Mouse (Mus musculus): ENCODE data around the gene Tmem170.

Tmem170 gene

DNA sequence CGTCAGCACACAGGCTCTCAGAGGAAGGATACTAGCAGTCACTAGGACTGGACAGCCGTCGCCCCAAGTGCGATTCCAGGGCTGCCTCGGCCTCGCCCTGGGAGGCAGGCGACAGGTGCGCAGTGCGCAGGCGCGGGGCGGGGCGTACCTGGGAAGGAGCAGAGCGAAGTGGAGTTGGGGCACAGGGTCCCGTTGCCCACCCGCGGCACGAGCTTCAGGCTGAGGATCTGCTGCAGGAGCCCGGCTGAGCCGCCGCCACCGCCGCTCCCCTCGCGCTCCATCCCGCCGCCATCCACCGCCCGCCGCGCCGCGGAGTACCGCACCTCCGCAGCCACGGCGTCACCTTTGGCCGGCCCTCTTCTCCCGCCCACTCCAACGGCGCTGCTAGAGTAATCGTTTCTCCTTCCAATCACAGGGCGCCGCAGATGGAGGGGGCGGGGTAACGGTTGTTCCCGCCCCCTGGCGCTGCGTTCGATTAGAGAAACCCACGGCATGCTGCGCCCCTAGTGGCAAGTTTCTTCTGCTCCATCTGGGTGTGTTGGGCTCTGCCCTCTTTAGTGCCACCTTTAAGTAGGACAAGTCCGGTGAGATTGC, at the start of gene Tmem170:
Gene Tmem170 (minus strand): TSS at position 396 of the 594 bp plus-strand sequence.
- DNase-seq = peak; percentile 99 to 100

DNA sequence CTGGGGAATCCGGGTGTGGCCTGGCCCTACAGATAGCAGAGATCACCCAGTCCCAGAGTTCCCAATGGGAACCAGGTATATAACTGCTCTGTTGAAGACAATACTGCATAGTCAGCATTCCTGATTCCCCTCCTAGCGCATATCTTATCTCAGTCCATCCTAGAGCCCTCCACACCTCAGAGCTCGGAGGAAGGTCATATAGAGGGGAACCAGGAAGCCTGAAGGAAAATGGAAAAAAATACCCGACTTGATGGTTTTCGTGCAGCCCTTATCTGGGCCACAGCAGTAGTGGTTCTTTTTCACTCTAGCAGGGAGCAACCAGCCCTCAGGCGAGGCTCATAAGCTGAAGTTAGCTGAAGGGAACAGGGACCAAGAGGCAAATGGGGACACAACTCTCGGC, 48.4 kb upstream of the Tmem170 start:
- no peak for DNase-seq

DNA sequence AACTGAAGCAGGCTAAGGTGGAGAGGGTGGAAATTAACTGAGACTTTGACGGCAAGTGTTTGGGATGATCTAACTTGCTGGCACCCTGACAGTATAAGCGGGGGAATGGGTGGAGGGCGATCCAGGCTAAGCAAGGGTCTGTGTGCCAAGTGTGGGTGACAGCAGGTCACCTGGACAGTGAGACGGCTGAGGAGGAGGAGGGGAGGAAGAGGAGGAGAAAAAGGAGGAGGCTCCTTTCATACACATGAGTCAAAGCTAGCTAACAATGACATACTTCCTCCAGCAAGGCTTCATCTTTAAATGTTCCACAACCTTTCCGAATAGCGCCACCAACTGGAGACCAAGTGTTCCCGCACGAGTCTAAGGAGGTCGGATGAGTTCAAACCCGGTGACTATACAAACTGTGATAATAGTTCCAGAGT, 46.8 kb upstream of the Tmem170 start:
- DNase-seq = peak; percentile 71 to 82

DNA sequence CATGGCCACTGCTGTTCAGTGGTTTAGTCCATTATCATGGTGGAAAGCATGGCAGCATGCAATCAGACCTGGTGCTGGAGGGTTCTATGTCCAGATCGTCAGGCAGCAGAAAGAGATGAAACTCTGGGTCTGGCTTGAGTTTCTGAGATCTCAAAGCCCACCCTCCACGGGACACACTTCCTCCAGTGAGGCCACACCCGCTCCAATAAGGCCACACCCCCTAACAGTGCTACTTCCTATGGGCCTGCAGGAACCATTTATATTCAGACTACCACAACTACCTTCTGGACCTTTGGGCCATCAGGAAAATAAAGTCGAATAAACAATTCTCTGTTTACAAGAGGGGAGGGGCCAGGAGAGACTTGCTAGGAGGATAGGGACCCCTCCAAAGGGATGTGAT, 44.4 kb upstream of the Tmem170 start:
- no peak for DNase-seq

DNA sequence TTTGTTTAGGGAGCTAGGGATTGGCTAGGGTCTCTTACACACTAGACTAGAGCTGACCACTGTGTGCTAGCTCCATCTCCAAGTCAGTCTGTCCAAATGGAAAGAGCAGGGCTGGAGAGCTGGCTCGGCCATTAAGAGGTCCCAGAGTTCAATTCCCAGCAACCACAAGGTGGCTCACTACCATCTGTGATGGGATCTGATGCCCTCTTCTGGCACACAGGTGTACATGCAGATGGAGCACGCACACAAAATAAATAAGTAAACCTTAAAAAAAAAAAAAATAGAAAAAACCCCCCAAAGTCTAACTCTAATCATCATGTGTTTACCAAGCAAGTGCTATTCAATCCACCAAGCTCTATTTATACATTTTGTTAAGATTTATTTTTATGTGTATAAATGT, 43.1 kb upstream of the Tmem170 start:
- DNase-seq = no peak

DNA sequence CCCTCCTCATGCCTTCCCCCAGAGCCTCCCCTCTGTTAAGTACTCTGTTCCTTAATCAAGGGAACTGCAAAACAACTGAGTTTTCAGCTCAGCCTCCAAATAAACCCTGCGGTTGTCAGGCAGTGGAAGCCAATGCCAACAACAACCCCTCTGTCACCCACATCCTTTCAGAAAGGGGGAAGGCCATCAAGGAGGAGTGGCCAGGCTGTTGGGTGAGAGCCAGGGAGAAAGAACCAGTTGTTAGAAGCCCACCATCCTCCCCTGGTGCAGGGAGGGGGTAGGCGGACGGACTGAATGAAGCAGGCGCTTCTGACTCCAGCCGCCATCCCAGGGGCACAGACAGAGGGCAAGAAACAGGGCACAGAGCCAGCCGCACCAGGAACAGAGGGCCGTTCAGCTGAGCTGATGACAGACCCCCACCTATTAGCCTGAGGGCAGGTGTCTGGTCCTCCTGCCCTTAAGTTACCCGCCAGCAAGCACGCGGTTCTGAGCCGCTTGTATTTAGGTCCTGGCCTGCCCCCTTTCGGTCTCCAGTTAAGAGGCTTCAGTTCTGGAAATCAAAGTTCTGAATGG, 36.4 kb upstream of the Tmem170 start:
- peak; percentile 16 to 22 for DNase-seq

DNA sequence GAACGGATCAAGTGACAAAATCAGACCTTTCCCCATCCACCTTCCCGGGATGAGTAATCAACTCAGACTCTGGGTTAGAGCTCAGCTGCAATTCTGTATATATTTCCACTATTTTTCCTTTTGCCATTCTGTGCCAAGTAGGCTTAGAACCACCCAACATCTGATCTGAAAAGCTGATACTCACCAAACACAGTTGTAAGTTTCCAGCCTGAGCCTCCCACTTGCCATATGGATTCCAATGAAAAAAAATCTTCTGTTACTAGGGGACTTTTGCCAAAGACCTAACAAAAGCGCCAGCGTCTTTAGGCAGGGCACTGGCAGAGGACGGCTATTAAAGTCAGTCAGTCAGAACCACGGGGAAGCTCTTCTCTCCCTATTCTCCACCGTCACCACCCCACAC, 35.0 kb upstream of the Tmem170 start:
- DNase-seq = no peak

DNA sequence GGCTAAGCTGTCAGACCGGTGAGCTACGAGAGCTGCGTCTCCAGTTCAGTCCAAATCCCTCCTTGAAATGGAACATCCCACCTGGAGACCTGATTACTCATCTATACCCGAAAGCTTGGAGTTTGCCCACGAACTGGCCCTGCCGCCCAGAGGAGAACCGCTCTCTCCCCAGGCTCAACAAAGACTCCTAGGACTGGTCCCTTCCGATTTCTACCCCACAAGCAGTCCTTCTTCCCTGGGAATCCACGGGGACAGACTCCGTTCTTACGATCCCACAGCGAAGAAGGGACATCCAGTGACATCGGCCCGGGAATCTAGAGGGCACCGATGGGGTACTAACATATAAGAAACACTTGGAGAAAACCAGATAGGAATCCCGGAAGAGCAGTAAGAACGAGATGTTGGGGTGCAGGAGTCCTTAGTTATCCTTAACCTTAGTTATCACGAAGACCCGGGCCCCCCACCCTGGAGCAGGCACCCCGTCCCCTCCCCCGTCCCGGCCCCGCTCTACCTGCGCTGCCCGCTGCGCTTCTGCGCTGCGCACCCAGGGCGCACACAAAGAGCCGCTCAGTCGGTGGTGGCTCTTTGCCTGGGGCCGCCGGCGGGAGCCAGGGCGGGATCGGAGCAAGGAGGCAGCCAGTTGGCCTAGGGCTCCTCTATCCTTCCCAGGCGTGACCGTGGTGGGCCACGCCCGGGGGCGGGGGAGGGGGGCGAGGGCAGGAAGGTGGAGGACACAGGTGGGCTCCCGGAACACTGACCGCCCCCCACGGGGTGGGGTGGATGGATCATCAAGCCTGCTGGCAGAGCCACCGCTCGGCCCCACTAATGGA, 33.3 kb upstream of the Tmem170 start, which contains the start of gene Chst5:
Gene Chst5 (minus strand): TSS at position 827 of the 830 bp plus-strand sequence.
- peak; percentile 43 to 44 for DNase-seq

DNA sequence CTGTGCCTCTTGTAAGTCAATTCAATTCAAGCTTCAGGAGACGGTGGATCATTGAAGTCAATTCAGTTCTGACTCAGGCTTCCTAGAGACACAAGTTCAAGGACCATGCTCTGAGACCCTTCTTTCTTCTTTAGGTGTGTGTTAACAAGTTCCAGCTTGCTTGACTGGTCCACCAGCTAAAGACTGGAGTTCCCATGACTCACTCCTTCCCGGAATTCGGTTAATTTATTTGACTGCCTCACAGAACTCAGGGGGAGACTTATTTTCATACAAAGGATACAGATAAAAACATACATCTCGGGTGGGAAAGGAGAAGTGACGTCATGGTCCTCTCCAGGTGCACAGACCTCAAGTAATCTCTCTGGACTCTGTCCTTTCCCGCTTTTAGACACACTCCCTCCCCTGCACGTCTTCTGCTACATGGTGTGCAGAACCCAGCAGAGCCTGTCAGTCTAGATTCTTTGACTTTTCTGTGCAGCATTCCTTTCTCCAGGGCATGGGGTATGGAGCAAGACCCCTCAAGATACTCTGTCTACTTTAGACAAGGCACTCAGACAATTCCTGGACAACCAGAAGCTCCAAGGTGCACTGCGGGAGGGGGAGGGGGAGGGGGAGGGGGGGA, 29.1 kb upstream of the Tmem170 start:
- no peak for DNase-seq

DNA sequence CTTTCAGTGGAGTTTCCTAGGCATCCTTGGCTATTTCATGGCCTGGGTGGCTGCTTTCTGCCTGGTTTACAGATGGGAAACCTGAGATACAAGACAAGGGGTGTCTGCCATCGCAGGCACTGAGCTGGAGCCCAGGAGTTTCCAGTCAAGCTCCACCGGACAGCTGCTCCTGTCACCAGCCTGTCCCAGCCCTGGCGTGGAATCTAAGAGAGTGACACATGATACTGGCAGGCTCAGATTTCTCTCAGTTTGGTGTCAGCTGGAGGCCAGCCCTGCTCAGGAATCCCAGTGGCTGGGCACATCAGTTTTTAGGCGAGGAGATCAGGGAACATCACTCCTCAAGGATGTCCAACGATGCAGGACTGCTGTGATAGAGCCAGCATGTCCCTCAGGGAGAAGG, 25.5 kb upstream of the Tmem170 start:
- DNase-seq = no peak

DNA sequence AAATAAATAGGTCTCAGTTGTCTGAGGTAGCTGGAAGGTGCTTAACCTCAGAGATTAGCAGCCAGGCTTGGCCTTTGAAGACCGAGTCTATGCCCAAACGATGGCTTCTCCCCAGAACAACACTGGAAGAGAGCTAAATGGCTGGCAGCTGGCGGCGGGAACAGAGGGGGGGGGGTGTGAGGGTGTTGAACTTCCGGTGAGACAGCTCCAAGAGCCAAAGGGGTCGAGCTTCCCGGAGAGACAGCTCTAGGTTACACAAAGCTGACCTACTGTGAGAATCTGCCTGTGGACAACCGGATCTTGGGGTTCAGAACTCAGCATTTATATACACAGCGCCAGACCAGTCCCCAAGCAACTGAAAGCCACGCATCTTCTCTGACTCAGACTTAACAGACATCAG, 22.0 kb upstream of the Tmem170 start:
- DNase-seq = no peak

DNA sequence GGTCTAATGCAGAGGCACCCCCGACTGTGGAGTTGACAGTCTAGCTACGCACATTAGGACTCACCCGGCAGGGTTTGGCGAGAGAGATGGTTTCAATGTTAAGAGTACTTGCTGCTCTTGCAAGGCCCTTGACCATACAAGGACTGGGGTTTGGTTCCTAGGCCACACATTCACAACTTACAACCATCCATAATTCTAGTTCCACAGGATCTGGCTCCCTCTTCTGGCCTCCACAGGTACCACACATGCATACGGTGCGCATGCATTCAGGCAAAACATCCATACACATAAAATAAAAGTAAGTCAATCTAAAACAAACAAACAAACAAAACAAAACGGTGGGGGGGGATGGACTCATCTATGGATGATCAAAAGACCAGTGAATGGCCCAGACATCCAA, 18.4 kb upstream of the Tmem170 start:
- no peak for DNase-seq

DNA sequence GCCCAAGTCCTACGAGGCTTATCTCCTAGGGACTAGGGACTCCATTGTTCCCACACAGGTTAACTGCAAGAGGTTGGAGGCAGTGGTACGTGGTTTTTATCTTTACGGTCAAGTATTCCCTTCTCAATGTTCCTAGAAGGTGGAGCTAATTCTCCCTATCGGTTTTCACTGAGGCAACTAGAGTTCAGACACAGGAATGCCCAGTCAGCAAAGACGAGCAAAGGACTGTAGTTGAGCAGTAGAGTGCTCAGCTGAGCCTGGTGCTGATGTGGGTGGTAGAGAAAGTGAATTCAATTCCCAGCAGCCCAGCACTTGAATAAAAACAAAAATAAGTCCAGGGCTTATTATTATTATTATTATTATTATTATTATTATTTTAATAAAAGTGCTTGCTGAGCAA, 16.1 kb upstream of the Tmem170 start:
- no peak for DNase-seq

DNA sequence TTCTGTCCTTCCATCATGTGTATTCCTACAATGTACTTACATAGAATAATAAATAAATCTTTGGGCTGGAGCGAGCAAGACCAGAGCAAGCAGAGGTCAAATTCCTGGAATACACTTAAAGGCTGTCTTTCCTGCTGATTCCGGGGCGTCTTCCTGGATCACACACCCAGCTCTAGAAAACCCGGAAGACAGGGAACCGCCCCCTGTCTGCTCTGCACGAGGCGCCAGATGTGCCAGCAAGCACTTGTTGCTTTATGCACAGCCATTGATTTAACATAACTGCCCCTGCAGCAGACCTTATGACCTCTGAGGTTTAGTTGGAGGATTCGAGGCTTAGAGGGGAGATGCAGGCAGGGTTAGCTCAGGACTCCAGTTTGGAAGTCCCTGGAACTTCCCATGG, 15.4 kb upstream of the Tmem170 start:
- DNase-seq = no peak

DNA sequence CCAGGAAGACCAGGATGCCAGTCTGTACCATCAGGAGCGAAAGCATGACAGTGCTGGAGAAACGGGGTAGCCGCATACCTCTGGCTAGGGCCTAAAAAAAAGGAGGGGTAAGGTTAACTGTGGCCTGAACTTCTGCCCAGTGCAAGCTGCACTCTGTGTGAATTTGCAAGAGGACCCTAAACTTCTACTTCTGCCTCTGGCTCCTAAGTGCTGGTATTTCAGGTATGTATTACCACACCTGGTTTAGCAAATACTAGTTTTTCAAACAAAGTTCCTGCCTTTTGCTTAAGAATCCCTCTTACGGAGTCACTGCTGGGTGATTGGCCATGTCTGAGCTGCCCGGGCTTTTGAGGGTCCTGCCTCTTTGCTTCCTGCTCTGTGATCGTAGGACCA, 14.4 kb upstream of the Tmem170 start:
- DNase-seq = no peak

DNA sequence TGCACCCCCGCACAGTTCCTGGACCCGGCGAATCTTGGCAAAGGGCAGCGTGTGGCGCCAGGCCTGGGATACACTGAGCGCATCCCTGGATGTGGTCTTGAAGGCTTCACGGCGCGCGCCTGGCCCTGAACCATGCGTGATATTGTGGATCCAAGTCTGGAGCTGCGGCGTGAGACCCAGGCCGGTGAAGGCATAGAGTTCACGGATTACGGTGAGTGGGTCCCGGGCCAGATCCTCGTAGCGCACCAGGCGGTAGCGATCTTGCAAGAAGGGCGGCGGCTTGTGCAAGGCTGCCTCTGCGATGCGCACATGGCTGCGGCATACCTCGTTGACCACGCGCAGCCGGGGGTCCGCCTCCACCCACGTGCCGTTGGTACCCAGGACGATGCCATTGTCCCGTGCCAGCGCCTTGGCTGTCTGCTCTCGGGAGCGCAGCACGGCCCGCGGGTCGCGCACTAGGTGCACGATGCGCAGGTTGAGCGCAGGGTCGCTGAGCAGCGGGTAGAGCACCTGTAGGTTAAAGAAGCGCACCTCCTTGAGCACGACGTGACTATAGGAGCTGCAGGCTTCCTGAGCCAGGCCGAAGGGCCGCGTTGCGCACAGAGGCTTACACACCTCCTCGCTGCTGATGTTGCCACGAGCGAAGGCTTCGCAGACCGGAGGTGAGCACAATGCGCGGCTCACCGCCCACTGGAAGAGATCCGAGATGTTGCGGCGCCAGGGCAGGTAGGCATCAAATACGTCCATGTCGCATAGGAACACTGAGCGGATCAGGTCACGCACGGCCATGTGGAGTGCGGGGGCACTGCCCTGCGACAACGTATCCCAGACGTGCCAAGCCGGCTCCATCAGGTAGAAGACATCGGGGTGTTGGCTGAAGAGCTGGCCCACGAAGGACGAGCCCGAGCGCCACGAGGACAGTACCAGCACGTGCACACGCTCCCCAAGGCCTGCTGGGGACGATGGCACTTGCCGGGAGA, 13.7 kb upstream of the Tmem170 start:
- DNase-seq = peak; percentile 45 to 53

DNA sequence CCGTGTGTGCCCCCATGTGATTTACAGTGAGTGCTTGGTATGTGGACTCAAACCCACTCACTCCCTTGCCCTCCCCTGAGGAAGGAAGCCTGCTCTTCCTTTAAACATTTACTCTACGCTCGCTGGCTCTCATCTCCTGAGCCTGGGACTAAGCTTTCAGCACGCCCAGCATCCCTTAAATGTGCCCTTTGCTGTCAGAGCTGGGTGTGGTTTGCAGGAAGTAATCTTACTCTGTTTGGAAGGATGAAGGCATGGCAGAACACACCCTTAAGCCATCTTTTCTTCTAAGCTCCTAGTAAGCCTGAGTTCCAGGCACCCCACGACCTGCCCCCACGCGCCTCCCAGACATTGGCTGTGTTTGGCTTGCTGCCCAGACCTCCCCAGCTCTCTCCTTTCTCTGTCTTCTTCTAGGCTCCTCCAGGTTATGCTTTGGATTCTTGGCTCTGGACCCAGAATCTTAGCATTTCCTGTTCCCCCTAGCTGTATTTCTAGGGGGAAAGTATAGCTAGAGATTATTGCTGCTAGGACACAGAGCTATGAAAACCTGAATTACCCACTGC, 11.6 kb upstream of the Tmem170 start:
- peak in 1 of 2 experiments; percentile 25 for DNase-seq

DNA sequence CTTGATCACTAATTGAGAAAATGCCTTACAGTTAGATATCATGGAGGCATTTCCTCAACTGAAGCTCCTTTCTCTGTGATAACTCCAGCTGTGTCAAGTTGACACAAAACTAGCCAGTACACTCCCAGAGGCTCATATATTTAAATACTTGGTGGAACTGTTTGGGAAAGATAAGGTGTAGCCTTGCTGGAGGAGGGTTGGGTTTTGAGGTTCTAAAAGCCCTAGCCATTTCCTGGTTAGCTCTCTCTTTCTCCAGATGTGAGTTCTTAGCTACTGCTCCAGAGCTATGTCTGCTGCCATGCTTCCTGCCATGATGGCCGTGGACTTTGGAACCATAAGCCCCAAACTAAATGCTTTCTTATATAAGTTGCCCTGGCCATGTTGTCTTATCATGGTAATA, 10.9 kb upstream of the Tmem170 start:
- no peak for DNase-seq

DNA sequence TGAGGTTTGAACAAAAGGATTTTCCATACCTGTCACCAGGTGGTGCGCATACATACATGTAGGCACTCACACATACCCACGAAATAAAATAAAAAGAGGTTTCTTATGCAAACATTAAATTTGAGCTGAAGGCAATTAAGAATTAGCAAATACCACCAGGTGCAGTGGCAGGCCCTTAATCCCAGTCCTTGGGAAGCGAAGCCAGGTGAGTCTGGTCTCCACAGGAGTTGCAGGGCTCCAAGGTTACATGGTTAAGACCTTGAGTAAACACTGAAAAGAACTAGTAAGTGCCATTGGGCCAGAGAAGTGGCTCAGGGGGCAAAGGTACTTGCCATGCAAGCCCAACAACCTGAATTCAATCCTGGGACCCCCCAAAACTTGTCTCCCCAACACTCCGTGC, 7.1 kb upstream of the Tmem170 start:
- no peak for DNase-seq

DNA sequence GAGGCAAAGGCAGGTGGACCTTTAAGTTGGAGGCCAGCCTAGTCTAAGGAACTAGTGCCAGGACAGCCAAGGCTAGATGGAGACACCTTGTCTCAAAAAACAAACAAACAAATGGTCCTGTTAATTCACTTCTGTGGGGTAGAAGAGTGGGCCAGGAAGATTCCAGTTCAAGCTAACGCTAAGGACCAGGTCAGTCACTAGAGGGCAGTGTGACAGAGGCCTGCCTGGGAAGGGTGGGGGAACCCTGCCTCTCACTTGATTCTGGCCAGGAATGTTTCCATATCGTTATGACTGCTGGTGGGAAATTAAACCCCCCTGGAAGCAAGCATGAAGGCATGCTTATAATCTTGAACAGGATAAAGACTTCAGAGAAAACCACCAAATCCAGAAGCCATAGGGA, 5.0 kb upstream of the Tmem170 start:
- DNase-seq = peak; percentile 55 to 65

DNA sequence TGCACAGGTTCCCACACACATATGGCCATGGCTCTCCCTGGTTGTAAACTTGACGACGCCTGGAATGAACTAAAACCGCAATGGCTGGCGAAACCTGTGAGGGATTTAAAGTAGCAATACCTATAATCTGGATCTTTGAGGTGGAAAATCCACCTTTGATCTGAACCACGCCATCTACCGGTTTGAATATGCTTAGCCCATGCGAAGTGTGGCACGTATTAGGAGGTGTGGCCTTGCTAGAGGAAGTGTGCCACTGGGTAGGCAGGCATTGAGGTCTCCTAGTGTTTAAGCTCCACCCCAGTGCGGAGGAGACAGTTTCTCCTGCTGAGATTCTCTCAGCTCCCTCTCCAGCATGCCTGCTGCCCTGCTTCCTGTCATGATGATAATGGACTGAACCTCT, 1.2 kb upstream of the Tmem170 start:
- no peak for DNase-seq

DNA sequence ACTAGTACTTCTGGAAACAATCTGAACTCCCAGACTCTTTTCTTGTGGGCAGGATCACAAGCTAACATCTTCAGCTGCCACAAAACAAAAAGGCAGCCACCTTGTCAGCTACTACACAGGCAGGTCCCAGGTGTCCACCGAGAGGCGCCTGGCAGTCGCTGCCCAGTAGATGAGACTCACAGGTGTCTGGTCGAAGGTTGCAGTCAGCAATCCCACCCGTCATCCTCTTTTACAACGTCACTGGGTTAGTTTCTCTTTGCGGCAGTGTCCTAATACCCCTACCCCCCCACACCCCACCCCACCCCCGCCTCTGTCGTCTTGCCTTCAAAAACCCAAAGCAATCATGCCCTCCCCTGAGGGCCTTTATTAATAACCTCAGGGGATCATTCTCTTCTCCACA, 792 bp downstream of the Tmem170 start:
- peak; percentile 23 to 31 for DNase-seq

Measured in cerebellum, postnatal 36 days (tissue).